ENCODE assay signal across 8 mouse cellular contexts in the genomic region with DNA sequence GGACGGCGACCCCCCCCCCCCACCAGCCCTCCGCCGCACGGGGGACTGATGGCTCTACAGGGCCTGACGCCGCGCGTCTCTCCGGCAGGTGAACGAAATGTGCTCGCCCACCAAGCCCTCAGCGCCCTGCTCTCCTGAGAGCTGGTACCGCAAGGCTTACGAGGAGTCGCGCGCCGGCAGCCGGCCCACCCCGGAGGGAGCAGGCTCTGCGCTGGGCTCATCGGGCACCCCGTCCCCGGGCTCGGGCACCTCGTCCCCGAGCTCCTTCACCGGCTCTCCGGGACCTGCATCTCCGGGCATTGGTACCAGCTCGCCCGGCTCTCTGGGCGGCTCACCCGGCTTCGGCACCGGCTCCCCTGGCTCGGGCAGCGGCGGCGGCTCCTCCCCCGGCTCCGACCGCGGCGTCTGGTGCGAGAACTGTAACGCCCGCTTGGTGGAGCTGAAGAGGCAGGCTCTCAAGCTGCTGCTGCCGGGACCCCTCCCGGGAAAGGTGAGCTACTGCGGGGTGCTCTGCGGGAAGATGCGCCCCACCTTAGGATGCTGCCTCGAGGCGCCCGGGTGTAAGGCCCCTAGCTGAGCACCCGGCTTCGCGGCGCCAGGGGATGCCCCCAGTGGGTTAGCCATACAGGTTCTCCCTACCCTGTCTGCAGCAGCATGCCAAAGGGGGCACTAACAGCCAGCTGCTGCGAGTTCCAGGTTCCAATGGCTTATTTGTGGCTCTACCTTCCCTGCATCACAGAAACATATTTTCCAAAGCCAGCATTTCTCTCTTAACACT. TPM values are rescaled to one million over a fixed set of nuclear protein-coding genes. Genes with fewer than 3 reads are reported as not detected.
DNase-seq lines count a peak whose midpoint lies in the region; ATAC-seq and TF ChIP-seq lines count a peak whose summit lies in the region.

No protein-coding gene starts in this region.

- CTCF ChIA-PET in Patski (lab: Charles Lee) = interaction anchor here (0.7 to 2.0 kb wide), 12 partner anchors 16 to 947 kb away, joined by 3 to 8 read pairs (median 4); no protein-coding TSS in a partner anchor

- H3K9ac ChIP-seq in hindbrain, embryonic 15.5 days = peak overlapping the region; percentile 72

- no peak overlapping the region for H3K27ac ChIP-seq in gastrocnemius, adult 2 months
- H3K27ac ChIP-seq in hindbrain, embryonic 15.5 days (replicated peaks) = peak overlapping the region; percentile 96

- under 1% methylated on average over 54 of the region's 62 CpGs for WGBS in hindbrain, embryonic 15.5 days

- H3K4me2 ChIP-seq in hindbrain, embryonic 15.5 days = peak overlapping the region; percentile 97

- ATAC-seq in Patski = peak; percentile 49
- peak; percentile 40 for ATAC-seq in hindbrain, embryonic 15.5 days (ENCODE audit: low FRiP score, low read depth)

- H3K27me3 ChIP-seq in Patski = no peaks in the 10 kb centered on the region
- H3K27me3 ChIP-seq in hindbrain, embryonic 15.5 days = no peaks in the 10 kb centered on the region

- TF ChIP-seq CTCF in Patski (IDR thresholded peaks at IDR 0.05) = no peak
- peak; percentile 78 for TF ChIP-seq CTCF in gastrocnemius, adult 2 months (IDR thresholded peaks at IDR 0.05)

- in situ Hi-C loops in Patski (cut with MboI; ENCODE audit: low pct_unique_long_range_greater_than_20kb) = loop anchor here (5.0 kb wide), 1 partner anchor 72 kb away; no protein-coding TSS in a partner anchor

- H3K36me3 ChIP-seq in hindbrain, embryonic 15.5 days = no peaks in the 10 kb centered on the region; the same call in 1 of the 2 replicates

- POLR2A ChIA-PET in Patski (lab: Charles Lee) = no interaction called here

- no peaks in the 10 kb centered on the region for H3K9me3 ChIP-seq in hindbrain, embryonic 15.5 days

- no peak for DNase-seq in Patski (ENCODE audit: low read depth, low spot score)
- DNase-seq in cerebellum, postnatal 25 days = peak; percentile 96
- DNase-seq in gastrocnemius, adult 2 months = peak; percentile 85
- peak; percentile 88 to 90 for DNase-seq in layer of hippocampus, postnatal 36 days
- peak; percentile 79 for DNase-seq in lung, postnatal 14 days
- DNase-seq in retina, embryonic 14.5 days (ENCODE audit: low spot score) = peak; percentile 84
- peak; percentile 75 to 92 for DNase-seq in urinary bladder, adult 18-20 months (ENCODE audit: low spot score in 2 of 2)

- intact Hi-C loops in gastrocnemius, adult 2 months (cut with DNase I) = loop anchor here (1.0 to 5.0 kb wide), 2 partner anchors 152 to 612 kb away; no protein-coding TSS in a partner anchor

- H3K4me3 ChIP-seq in gastrocnemius, adult 2 months = peak overlapping the region; percentile 75
- H3K4me3 ChIP-seq in hindbrain, embryonic 15.5 days = peak overlapping the region; percentile 56

- H3K4me1 ChIP-seq in hindbrain, embryonic 15.5 days (replicated peaks) = peaks cover 30% of the 10 kb centered on the region; the same call in 1 of the 2 replicates

RNA-seq across cellular contexts. Expression of gene Kif26b, which starts 1.6 kb away (rescaled TPM):
- polyA plus RNA-seq in Patski (2021) = 6.5 TPM
- total RNA-seq in gastrocnemius, adult 2 months (2021) = 1 to 10 TPM; 1.9 to 3.5 TPM
- polyA plus RNA-seq in hindbrain, embryonic 15.5 days (2015; fragmentation: Nextera tagmentation; extraction: Ambion mirVana) = 10.8 and 11.8 TPM in 2 replicates
- total RNA-seq in layer of hippocampus, postnatal 36 days (2021) = 10 to 100 TPM; 22.6 to 27.1 TPM

Comparison
In these comparisons a context has a peak if more than half of its experiments do, and no peak if none do; other contexts are left out.
1. RNA of gene Kif26b, which starts 1.6 kb away (total RNA-seq): 22.6 to 27.1 TPM in layer of hippocampus, postnatal 36 days; 1.9 to 3.5 TPM in gastrocnemius, adult 2 months; every median in the first group is over 4 times any median in the second.